Mouse (Mus musculus): ENCODE measurements around the gene Prkce.
A peak's percentile ranks its signal among the peaks of the same experiment; 100 is the strongest.

The Prkce gene

DNA sequence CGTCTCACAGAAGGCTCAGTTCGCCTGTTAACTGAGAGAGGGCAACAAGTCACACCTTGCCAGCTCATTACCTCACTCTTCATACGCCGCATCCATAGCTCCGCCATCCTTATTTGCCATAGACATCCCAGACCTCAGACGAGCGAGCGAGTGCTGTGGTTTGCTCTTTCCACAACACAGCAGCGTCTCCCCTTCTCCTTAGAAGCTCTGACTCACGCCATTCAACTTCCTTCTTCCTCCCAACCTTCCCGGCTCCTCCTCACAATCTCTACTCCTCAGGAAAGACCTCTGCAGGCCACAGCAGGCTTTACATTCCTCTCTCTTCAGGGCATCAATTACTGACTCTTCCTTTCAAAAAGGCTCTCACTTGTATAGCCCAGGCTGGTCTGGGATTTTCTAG, 51.0 kb downstream of the Prkce start:
- DNase-seq (ENCODE audit: low spot score in 2 of 2), result no peak

DNA sequence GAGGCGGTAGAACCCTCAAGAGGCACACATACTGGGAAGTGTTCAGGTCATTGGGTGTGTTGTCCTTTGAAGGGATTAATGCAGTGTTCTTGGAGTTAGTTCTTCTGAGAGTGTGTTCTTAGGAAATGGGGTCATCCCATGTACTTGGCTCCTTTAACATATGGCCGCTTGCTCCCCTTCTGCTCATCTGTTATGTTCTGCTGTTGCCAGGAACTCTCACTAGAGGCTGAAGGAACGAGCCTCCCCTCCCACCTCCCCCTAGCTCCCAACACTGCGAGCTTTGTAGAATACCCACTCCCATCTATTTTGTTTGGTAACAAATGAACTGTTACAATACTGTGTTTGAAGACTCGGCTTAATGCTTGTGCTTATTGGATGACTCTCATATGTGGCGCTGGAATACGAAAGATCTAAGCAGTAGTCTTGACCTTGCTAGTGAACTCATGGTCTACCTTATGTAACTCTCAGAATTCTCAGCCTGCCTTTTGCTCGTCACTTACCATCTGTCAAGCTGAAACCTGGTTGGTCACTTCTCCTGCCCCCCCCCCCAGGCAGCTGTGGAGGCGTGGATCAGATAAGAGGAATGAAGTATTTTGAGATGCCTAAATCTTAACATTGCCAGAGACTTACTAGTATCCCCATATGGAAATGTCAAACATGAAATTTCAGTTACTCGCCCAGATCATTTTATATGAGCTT, 58.1 kb downstream of the Prkce start:
- DNase-seq (ENCODE audit: low spot score in 2 of 2), result no peak

- no peak for DNase-seq (ENCODE audit: low spot score in 2 of 2)
Observed at GRCm38 (mm10) chr17:86226198-86226597, 58.6 kb downstream of the Prkce start.

GRCm38 (mm10) chr17:86226635-86227034, 59.0 kb downstream of the Prkce start:
- DNase-seq (ENCODE audit: low spot score in 2 of 2), result no peak

DNA sequence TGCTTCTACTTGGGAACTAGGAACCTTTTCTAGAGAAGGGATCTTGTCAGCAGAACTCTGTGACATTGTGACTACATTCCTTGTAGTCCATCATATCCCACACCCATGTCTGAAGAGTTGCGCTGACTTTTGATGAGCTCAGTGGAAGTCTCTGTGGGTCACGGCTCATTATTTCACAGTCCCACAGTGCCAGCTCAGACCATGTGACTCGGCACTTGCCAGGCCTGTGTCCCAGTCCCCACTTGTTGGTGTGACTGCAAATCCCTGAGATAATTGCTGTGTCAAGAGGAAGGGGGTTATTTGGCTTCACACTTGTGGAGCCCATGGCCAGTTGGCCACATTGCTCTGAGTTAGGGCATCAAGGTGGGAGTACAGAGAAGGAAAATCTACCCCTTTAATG, 59.8 kb downstream of the Prkce start:
- no peak for DNase-seq (ENCODE audit: low spot score in 2 of 2)

GRCm38 (mm10) chr17:86228850-86229249, 61.3 kb downstream of the Prkce start:
- peak; percentile 70 to 80 for DNase-seq (ENCODE audit: low spot score in 2 of 2)

GRCm38 (mm10) chr17:86230141-86230633, 62.6 kb downstream of the Prkce start:
- no peak for DNase-seq (ENCODE audit: low spot score in 2 of 2)

- no peak for DNase-seq (ENCODE audit: low spot score in 2 of 2)
Observed at GRCm38 (mm10) chr17:86231741-86232179, 64.2 kb downstream of the Prkce start.

GRCm38 (mm10) chr17:86232248-86232647, 64.7 kb downstream of the Prkce start:
- no peak for DNase-seq (ENCODE audit: low spot score in 2 of 2)

GRCm38 (mm10) chr17:86234587-86235150, 67.1 kb downstream of the Prkce start:
- DNase-seq (ENCODE audit: low spot score in 2 of 2), result no peak

DNA sequence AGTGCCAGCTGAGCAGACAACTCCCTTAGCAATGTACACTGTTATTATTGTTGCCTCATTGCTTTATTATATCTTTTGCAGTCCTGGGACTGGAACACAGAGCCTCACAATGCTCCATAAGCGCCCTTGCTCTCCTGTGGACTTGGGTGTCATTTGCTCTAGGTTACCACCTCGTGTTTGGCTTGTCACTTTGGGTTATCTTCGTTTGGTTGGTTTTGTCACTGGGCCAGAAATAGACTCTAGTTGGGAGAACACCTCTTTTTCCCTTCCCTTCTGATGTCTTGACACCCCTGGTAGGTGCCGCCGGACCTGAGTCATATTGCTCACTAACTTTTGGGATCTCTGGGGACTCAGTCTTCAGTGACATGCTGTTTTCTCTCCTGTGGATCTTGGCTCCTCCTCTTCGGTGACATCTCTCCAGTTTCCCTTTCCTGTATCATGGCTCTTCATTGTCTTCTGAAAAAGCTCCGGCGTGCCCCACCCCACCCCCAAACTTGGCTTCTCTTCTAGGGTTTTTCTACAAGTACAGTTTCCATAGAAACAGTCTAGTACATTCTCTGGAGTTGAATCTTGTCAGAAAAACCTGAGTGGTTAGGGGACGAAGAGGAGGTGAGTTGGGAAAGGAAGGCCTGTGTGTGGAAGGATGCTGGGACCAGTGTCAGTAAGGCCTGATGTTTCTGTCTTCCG, 68.6 kb downstream of the Prkce start:
- no peak for DNase-seq (ENCODE audit: low spot score in 2 of 2)

- no peak for DNase-seq (ENCODE audit: low spot score in 2 of 2)
Observed at GRCm38 (mm10) chr17:86236861-86237763, 69.5 kb downstream of the Prkce start.

DNA sequence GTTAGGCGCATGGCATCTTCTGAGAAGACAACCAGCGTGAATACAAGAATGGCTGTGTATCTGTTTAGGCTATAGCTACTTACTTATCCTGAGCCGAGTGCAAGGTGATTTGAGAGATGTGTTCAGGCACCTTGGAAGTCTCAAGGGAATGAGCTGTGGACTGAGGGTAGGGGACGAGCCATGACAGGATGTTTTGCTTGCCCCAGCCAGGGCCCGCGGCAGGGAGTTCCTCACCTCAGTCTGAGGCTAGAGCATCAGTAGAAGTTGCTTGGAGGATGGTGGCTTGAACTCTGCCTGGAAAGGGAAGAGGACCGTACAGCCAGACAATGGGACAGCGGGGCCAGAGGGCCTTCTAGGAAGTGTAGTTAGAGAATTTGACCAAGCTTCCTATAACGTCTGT, 74.7 kb downstream of the Prkce start:
- DNase-seq (ENCODE audit: low spot score in 2 of 2), result no peak

DNA sequence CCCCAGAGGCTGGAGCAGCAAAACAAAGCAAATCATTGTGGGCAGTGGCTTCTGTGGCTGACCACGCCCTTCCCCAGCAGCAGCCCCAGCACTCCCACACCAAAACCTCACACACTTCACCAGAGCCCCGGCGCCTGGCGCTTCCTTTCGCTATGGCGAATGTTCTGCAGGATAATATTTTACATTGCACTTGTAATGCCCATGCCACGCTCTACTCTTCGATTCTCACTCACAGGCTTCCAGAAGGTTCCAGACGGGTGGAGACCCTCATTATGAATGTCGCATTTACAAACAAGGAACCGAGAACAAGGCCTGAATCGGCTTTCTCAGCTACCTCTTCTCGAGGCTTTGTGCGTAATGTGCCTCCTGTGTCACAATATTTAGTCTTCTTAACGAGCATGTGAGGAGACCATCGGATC, 75.5 kb downstream of the Prkce start:
- no peak for DNase-seq (ENCODE audit: low spot score in 2 of 2)

DNA sequence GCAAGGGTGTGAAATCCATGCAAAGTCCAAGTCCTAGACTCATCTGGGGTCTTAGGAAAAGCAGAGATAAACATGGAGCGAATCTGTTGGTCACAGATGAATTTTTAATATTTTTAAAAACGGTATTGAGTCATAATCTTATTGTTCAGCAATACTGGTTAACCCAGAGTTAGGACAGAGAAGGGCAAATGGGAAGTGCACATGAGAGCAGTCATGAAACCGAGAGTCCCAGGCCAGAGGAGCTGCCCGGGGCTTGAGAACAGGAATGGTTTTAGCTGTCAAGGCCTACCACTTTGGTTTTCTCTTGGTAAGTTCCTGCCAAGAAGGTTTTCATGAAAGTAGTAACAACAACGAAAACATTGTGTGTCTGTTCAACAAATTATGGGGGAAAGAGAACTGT, 76.8 kb downstream of the Prkce start:
- DNase-seq (ENCODE audit: low spot score in 2 of 2), result no peak

DNA sequence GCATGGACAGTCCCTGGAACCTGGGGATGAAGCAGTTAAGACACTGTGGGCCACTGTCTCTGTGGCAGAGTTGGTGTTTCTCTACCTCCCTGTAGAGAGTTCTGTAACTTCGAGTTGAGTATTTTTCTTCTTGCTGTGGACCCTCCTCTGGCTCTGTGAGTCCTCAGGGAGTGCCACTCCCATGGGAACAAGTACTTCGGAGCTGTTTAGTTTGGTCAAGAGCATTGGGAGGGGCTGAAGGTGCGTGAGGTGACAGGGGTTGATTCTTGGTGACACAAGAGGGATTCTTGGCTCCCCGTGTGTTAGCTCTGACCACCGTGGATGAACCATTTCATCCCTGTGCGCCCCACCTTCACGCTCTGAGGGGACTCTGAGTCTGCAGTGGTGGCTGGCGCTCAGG, 81.2 kb downstream of the Prkce start:
- no peak for DNase-seq (ENCODE audit: low spot score in 2 of 2)

- peak; percentile 90 to 95 for DNase-seq (ENCODE audit: low spot score in 2 of 2)
Observed at GRCm38 (mm10) chr17:86249499-86250405, 82.2 kb downstream of the Prkce start.

GRCm38 (mm10) chr17:86250406-86250905, 82.9 kb downstream of the Prkce start:
- peak in 1 of 2 experiments; percentile 67 for DNase-seq (ENCODE audit: low spot score in 2 of 2)

- DNase-seq (ENCODE audit: low spot score in 2 of 2), result no peak
Observed at GRCm38 (mm10) chr17:86253884-86254283, 86.3 kb downstream of the Prkce start.

GRCm38 (mm10) chr17:86254285-86254684, 86.7 kb downstream of the Prkce start:
- DNase-seq (ENCODE audit: low spot score in 2 of 2), result peak; percentile 64 to 71

- no peak for DNase-seq (ENCODE audit: low spot score in 2 of 2)
Observed at GRCm38 (mm10) chr17:86254978-86255377, 87.4 kb downstream of the Prkce start.
